ENCODE assay signal across 8 mouse cellular contexts in genomic region chr2:30414681-30415080, GRCm38 (mm10). TPM values are rescaled to one million over a fixed set of nuclear protein-coding genes. Genes with fewer than 3 reads are reported as not detected.
DNase-seq lines count a peak whose midpoint lies in the region; ATAC-seq and TF ChIP-seq lines count a peak whose summit lies in the region.

No protein-coding gene starts in this region.

- peak overlapping the region; percentile 96 for H3K27ac ChIP-seq in heart, embryonic 13.5 days (replicated peaks)
- H3K27ac ChIP-seq in MEL (ENCODE audit: control insufficient read depth, low read depth, low read length): peak overlapping the region; percentile 20; the same call in 1 of the 2 replicates
- H3K27ac ChIP-seq in heart, postnatal 0 days (ENCODE audit: low read depth): peak overlapping the region; percentile 94
- H3K27ac ChIP-seq in midbrain, embryonic 10.5 days (replicated peaks): peak overlapping the region; percentile 99

- H3K27me3 ChIP-seq in heart, embryonic 13.5 days (replicated peaks): no peaks in the 10 kb centered on the region
- H3K27me3 ChIP-seq in MEL (ENCODE audit: control insufficient read depth in 1 of 2, insufficient read depth in 2 of 2, low read length in 2 of 2): no peaks in the 10 kb centered on the region
- H3K27me3 ChIP-seq in heart, postnatal 0 days (ENCODE audit: control insufficient read depth, insufficient read depth, low read length): no peaks in the 10 kb centered on the region
- peaks cover 18% of the 10 kb centered on the region for H3K27me3 ChIP-seq in midbrain, embryonic 10.5 days (ENCODE audit: low read depth, poor library complexity, severe bottlenecking)

- H3K4me1 ChIP-seq in heart, embryonic 13.5 days: peaks cover 53% of the 10 kb centered on the region
- peaks cover 12 to 26% of the 10 kb centered on the region in 2 experiments; a peak in 3 of 4 replicates for H3K4me1 ChIP-seq in MEL (ENCODE audit: control insufficient read depth in 1 of 2, insufficient read depth in 2 of 2, low read length in 2 of 2)
- H3K4me1 ChIP-seq in heart, postnatal 0 days (ENCODE audit: control insufficient read depth, insufficient read depth): peaks cover 50% of the 10 kb centered on the region
- H3K4me1 ChIP-seq in midbrain, embryonic 10.5 days: peaks cover 56% of the 10 kb centered on the region

- no peaks in the 10 kb centered on the region for H3K9me3 ChIP-seq in heart, embryonic 13.5 days
- H3K9me3 ChIP-seq in MEL (replicated peaks; ENCODE audit: insufficient read depth, low read length): no peaks in the 10 kb centered on the region
- H3K9me3 ChIP-seq in heart, postnatal 0 days (replicated peaks; ENCODE audit: control insufficient read depth, low read length): no peaks in the 10 kb centered on the region
- H3K9me3 ChIP-seq in midbrain, embryonic 10.5 days (replicated peaks): no peaks in the 10 kb centered on the region

- peak overlapping the region; percentile 74 for H3K4me2 ChIP-seq in heart, embryonic 13.5 days
- peak overlapping the region; percentile 70 for H3K4me2 ChIP-seq in heart, postnatal 0 days (ENCODE audit: low read depth, low read length)

- no peak for DNase-seq in heart, adult 11 months
- no peak for DNase-seq in MEL (ENCODE audit: low read depth, low spot score)
- DNase-seq in heart, postnatal 0 days (ENCODE audit: low spot score): no peak
- DNase-seq in midbrain, embryonic 10.5 days (ENCODE audit: low spot score): no peak
- no peak for DNase-seq in layer of hippocampus, adult 8-10 months (ENCODE audit: low spot score in 2 of 2)
- DNase-seq in spleen, adult 18-20 months: no peak

- TF ChIP-seq EP300 in MEL (IDR thresholded peaks at IDR 0.05; ENCODE audit: low read depth in 1 of 2, low read length in 2 of 2): no peak
- TF ChIP-seq EP300 in heart, postnatal 0 days (IDR thresholded peaks at IDR 0.05; ENCODE audit: low read depth): no peak

- H3K9ac ChIP-seq in heart, embryonic 13.5 days: peak overlapping the region; percentile 95
- H3K9ac ChIP-seq in MEL (ENCODE audit: control insufficient read depth, low read depth, low read length, poor library complexity, severe bottlenecking): peak overlapping the region; percentile 99
- peak overlapping the region; percentile 91 for H3K9ac ChIP-seq in heart, postnatal 0 days (replicated peaks; ENCODE audit: low read depth, low read length)

- no peak for ATAC-seq in heart, embryonic 13.5 days (ENCODE audit: extremely low read depth, insufficient number of reproducible peaks, low FRiP score, low TSS enrichment)
- no peak for ATAC-seq in heart, postnatal 0 days (ENCODE audit: insufficient read depth, low read depth)
- no peak for ATAC-seq in activated CD4-positive, CD25-positive, alpha-beta regulatory T cell, adult 4 months

- TF ChIP-seq RAD21 in MEL (IDR thresholded peaks at IDR 0.05; ENCODE audit: low read depth, low read length): no peak

- no peak for TF ChIP-seq CTCF in MEL (IDR thresholded peaks at IDR 0.05 in 2 of 3, conservative IDR thresholded peaks at IDR 0.05 in 1 of 3; ENCODE audit: control insufficient read depth in 1 of 3, insufficient read depth in 1 of 3, low read depth in 2 of 3, low read length in 3 of 3, poor library complexity in 1 of 3, severe bottlenecking in 1 of 3)
- TF ChIP-seq CTCF in heart, postnatal 0 days (IDR thresholded peaks at IDR 0.05; ENCODE audit: low read depth): no peak

- WGBS in heart, embryonic 13.5 days: 50% methylated on average over 5 of the region's 5 CpGs
- WGBS in heart, postnatal 0 days: 43% methylated on average over 5 of the region's 5 CpGs
- WGBS in midbrain, embryonic 10.5 days: 47% methylated on average over 5 of the region's 5 CpGs

- no peak for TF ChIP-seq POLR2A in MEL (IDR thresholded peaks at IDR 0.05; ENCODE audit: control insufficient read depth in 1 of 2, insufficient read depth in 1 of 2, low read depth in 1 of 2, low read length in 2 of 2, poor library complexity in 1 of 2)

- peak overlapping the region; percentile 85 for H3K4me3 ChIP-seq in heart, embryonic 13.5 days
- H3K4me3 ChIP-seq in MEL (ENCODE audit: control insufficient read depth in 1 of 2, insufficient read depth in 1 of 2, low read depth in 2 of 2, low read length in 2 of 2): peak overlapping the region; percentile 66 to 95
- H3K4me3 ChIP-seq in heart, postnatal 0 days (ENCODE audit: low read depth, low read length): peak overlapping the region; percentile 84
- H3K4me3 ChIP-seq in midbrain, embryonic 10.5 days: peak overlapping the region; percentile 94

- H3K36me3 ChIP-seq in heart, embryonic 13.5 days: peaks cover 26% of the 10 kb centered on the region
- peaks cover 0 to 18% of the 10 kb centered on the region in 2 experiments; a peak in 3 of 4 replicates for H3K36me3 ChIP-seq in MEL (ENCODE audit: control insufficient read depth in 1 of 2, insufficient read depth in 2 of 2, low read length in 2 of 2)
- peaks cover 30% of the 10 kb centered on the region for H3K36me3 ChIP-seq in heart, postnatal 0 days (replicated peaks; ENCODE audit: control insufficient read depth, insufficient read depth, low read length)
- peaks cover 29% of the 10 kb centered on the region for H3K36me3 ChIP-seq in midbrain, embryonic 10.5 days

- peaks cover 45% of the 10 kb centered on the region for H3K79me2 ChIP-seq in MEL (ENCODE audit: control insufficient read depth, insufficient read depth, low read length, poor library complexity)

RNA-seq across cellular contexts. Expression of gene Crat, which starts 0.9 kb away (rescaled TPM):
- 74.5 and 76.8 TPM in 2 replicates for polyA plus RNA-seq in heart, embryonic 13.5 days (2015; fragmentation: Nextera tagmentation; extraction: Ambion mirVana)
- total RNA-seq in MEL (2012; rRNA removed): 22.0 and 23.9 TPM in 2 replicates
- polyA plus RNA-seq in MEL (2012; ENCODE audit: insufficient read depth in 1 of 2, insufficient read length in 2 of 2, low read depth in 1 of 2, low replicate concordance in 2 of 2, missing spikeins in 1 of 2): 10 to 100 TPM in 1 of 2 experiments, not detected in 1; 93.9 TPM
- total RNA-seq in heart, postnatal 0 days (2014; rRNA removed; ENCODE audit: low replicate concordance): 351 and 413 TPM in 2 replicates
- 263 and 266 TPM in 2 replicates for polyA plus RNA-seq in heart, postnatal 0 days (2015; fragmentation: Nextera tagmentation; extraction: Ambion mirVana)
- polyA plus RNA-seq in midbrain, embryonic 10.5 days (2016; fragmentation: Nextera tagmentation; extraction: Ambion mirVana): 22.5 and 23.7 TPM in 2 replicates
- 10 to 100 TPM; 48.9 to 59.3 (median 50.7) TPM for total RNA-seq in layer of hippocampus, adult 8-10 months (2022)
- polyA plus RNA-seq in activated CD4-positive, CD25-positive, alpha-beta regulatory T cell, adult 4 months (2017; shearing (Covaris generic)): 1 to 10 TPM; 2.9 to 3.5 TPM

RNA-seq across cellular contexts. Expression of gene Ptpa, which starts 1.2 kb away (rescaled TPM):
- polyA plus RNA-seq in heart, embryonic 13.5 days (2015; fragmentation: Nextera tagmentation; extraction: Ambion mirVana): 100.0 and 109 TPM in 2 replicates
- 139 and 159 TPM in 2 replicates for total RNA-seq in MEL (2012; rRNA removed)
- 100 to 1,000 TPM in 1 of 2 experiments, not detected in 1; 382 TPM for polyA plus RNA-seq in MEL (2012; ENCODE audit: insufficient read depth in 1 of 2, insufficient read length in 2 of 2, low read depth in 1 of 2, low replicate concordance in 2 of 2, missing spikeins in 1 of 2)
- 109 and 112 TPM in 2 replicates for total RNA-seq in heart, postnatal 0 days (2014; rRNA removed; ENCODE audit: low replicate concordance)
- polyA plus RNA-seq in heart, postnatal 0 days (2015; fragmentation: Nextera tagmentation; extraction: Ambion mirVana): 92.4 TPM in 2 replicates
- 151 and 152 TPM in 2 replicates for polyA plus RNA-seq in midbrain, embryonic 10.5 days (2016; fragmentation: Nextera tagmentation; extraction: Ambion mirVana)
- 100 to 1,000 TPM; 165 to 175 (median 173) TPM for total RNA-seq in layer of hippocampus, adult 8-10 months (2022)
- polyA plus RNA-seq in activated CD4-positive, CD25-positive, alpha-beta regulatory T cell, adult 4 months (2017; shearing (Covaris generic)): 10 to 100 TPM; 46.4 to 73.2 TPM

RNA-seq across cellular contexts. Expression of gene Dolpp1, which starts 22.6 kb away (rescaled TPM):
- polyA plus RNA-seq in heart, embryonic 13.5 days (2015; fragmentation: Nextera tagmentation; extraction: Ambion mirVana): 18.8 and 23.2 TPM in 2 replicates
- total RNA-seq in MEL (2012; rRNA removed): 24.6 and 28.0 TPM in 2 replicates
- 10 to 100 TPM in 1 of 2 experiments, not detected in 1; 37.5 TPM for polyA plus RNA-seq in MEL (2012; ENCODE audit: insufficient read depth in 1 of 2, insufficient read length in 2 of 2, low read depth in 1 of 2, low replicate concordance in 2 of 2, missing spikeins in 1 of 2)
- total RNA-seq in heart, postnatal 0 days (2014; rRNA removed; ENCODE audit: low replicate concordance): 40.6 and 56.4 TPM in 2 replicates
- polyA plus RNA-seq in heart, postnatal 0 days (2015; fragmentation: Nextera tagmentation; extraction: Ambion mirVana): 14.4 and 15.0 TPM in 2 replicates
- 53.2 and 62.7 TPM in 2 replicates for polyA plus RNA-seq in midbrain, embryonic 10.5 days (2016; fragmentation: Nextera tagmentation; extraction: Ambion mirVana)
- total RNA-seq in layer of hippocampus, adult 8-10 months (2022): 10 to 100 TPM; 23.2 to 30.7 (median 25.1) TPM
- 10 to 100 TPM; 15.3 to 18.3 TPM for polyA plus RNA-seq in activated CD4-positive, CD25-positive, alpha-beta regulatory T cell, adult 4 months (2017; shearing (Covaris generic))

RNA-seq across cellular contexts. Expression of gene Miga2, which starts 50.6 kb away (rescaled TPM):
- polyA plus RNA-seq in heart, embryonic 13.5 days (2015; fragmentation: Nextera tagmentation; extraction: Ambion mirVana): 28.9 and 31.4 TPM in 2 replicates
- 15.3 and 25.8 TPM in 2 replicates for total RNA-seq in MEL (2012; rRNA removed)
- polyA plus RNA-seq in MEL (2012; ENCODE audit: insufficient read depth in 1 of 2, insufficient read length in 2 of 2, low read depth in 1 of 2, low replicate concordance in 2 of 2, missing spikeins in 1 of 2): 10 to 100 TPM in 1 of 2 experiments, not detected in 1; 20.3 TPM
- 82.6 and 105 TPM in 2 replicates for total RNA-seq in heart, postnatal 0 days (2014; rRNA removed; ENCODE audit: low replicate concordance)
- 31.9 and 32.6 TPM in 2 replicates for polyA plus RNA-seq in heart, postnatal 0 days (2015; fragmentation: Nextera tagmentation; extraction: Ambion mirVana)
- 27.8 and 29.6 TPM in 2 replicates for polyA plus RNA-seq in midbrain, embryonic 10.5 days (2016; fragmentation: Nextera tagmentation; extraction: Ambion mirVana)
- total RNA-seq in layer of hippocampus, adult 8-10 months (2022): 100 to 1,000 TPM; 104 to 146 (median 121) TPM
- 1 to 10 TPM; 1.3 to 7.4 TPM for polyA plus RNA-seq in activated CD4-positive, CD25-positive, alpha-beta regulatory T cell, adult 4 months (2017; shearing (Covaris generic))

RNA-seq across cellular contexts. Expression of gene Sh3glb2, which starts 55.5 kb away (rescaled TPM):
- polyA plus RNA-seq in heart, embryonic 13.5 days (2015; fragmentation: Nextera tagmentation; extraction: Ambion mirVana): 122 and 124 TPM in 2 replicates
- total RNA-seq in MEL (2012; rRNA removed): 38.5 and 48.0 TPM in 2 replicates
- 10 to 100 TPM in 1 of 2 experiments, not detected in 1; 60.1 TPM for polyA plus RNA-seq in MEL (2012; ENCODE audit: insufficient read depth in 1 of 2, insufficient read length in 2 of 2, low read depth in 1 of 2, low replicate concordance in 2 of 2, missing spikeins in 1 of 2)
- 204 and 234 TPM in 2 replicates for total RNA-seq in heart, postnatal 0 days (2014; rRNA removed; ENCODE audit: low replicate concordance)
- polyA plus RNA-seq in heart, postnatal 0 days (2015; fragmentation: Nextera tagmentation; extraction: Ambion mirVana): 89.5 and 93.8 TPM in 2 replicates
- polyA plus RNA-seq in midbrain, embryonic 10.5 days (2016; fragmentation: Nextera tagmentation; extraction: Ambion mirVana): 70.7 and 84.7 TPM in 2 replicates
- total RNA-seq in layer of hippocampus, adult 8-10 months (2022): 100 to 1,000 TPM; 230 to 295 (median 278) TPM
- polyA plus RNA-seq in activated CD4-positive, CD25-positive, alpha-beta regulatory T cell, adult 4 months (2017; shearing (Covaris generic)): 100 to 1,000 TPM in 1 of 2 experiments, 10 to 100 TPM in 1; 80.5 to 105 TPM

Comparison
In these comparisons a context has a peak if more than half of its experiments do, and no peak if none do; other contexts are left out.
1. H3K27ac ChIP-seq: peak in every context shown above with its lines; median percentile 99 in midbrain, embryonic 10.5 days; 96 in heart, embryonic 13.5 days; 94 in heart, postnatal 0 days; 20 in MEL.